Mouse (Mus musculus) forebrain, embryonic 14.5 days (tissue): ENCODE measurements at regions not wholly inside any gene's neighbourhood (a gene's known extent, or its start where the extent isn't known, plus 50 kb on each side); places are given as distances from the start of the nearest gene placed in this dataset.

Experiments
- ATAC-seq: fragments of 200-750 bp; cut with Nextera tagmentation; 2 replicates; pipeline ENCODE4 v1.8.0; 2017; ENCODE audit warnings: mild to moderate bottlenecking, moderate library complexity
- DNase-seq: peaks from one replicate; pipeline ENCODE4 v3.0.0-alpha.2; 2015; ENCODE audit warnings: low spot score
- H3K27ac ChIP-seq: fragments of 300-500 bp; sonication (generic); 2 replicates; pipeline ENCODE4 v1.5.1; 2014; ENCODE audit warnings: low read depth, mild to moderate bottlenecking, control low read depth, low read length, moderate library complexity
- H3K27me3 ChIP-seq: fragments of 300-500 bp; sonication (generic); replicated peaks from 2 replicates; pipeline ENCODE4 v1.6.1; 2014; ENCODE audit warnings: low read length, control low read depth, mixed read lengths; ENCODE audit not compliant: control insufficient read depth, insufficient read depth
- H3K36me3 ChIP-seq: fragments of 300-500 bp; sonication (generic); 2 replicates; pipeline ENCODE4 v1.6.1; 2014; ENCODE audit warnings: low read length, control low read depth; ENCODE audit not compliant: control insufficient read depth, insufficient read depth
- H3K4me1 ChIP-seq: fragments of 300-500 bp; sonication (generic); 2 replicates; pipeline ENCODE4 v1.6.1; 2014; ENCODE audit warnings: antibody characterized with exemption, low read length, control low read depth; ENCODE audit not compliant: control insufficient read depth, insufficient read depth
- H3K4me2 ChIP-seq: fragments of 300-500 bp; sonication (generic); 2 replicates; pipeline ENCODE4 v1.6.1; 2014; ENCODE audit warnings: mild to moderate bottlenecking, control low read depth, low read length
- H3K4me3 ChIP-seq: fragments of 300-500 bp; sonication (generic); 2 replicates; pipeline ENCODE4 v1.5.1; 2014; ENCODE audit warnings: low read depth, low read length, control low read depth
- H3K9ac ChIP-seq: fragments of 300-500 bp; sonication (generic); 2 replicates; pipeline ENCODE4 v1.6.1; 2014; ENCODE audit warnings: mild to moderate bottlenecking, low read length, control low read depth, moderate library complexity
- H3K9me3 ChIP-seq: fragments of 300-500 bp; sonication (generic); replicated peaks from 2 replicates; pipeline ENCODE4 v1.6.1; 2016; ENCODE audit warnings: low read length, control low read depth, mixed read lengths; ENCODE audit not compliant: control insufficient read depth
- WGBS: fragments of 180-500 bp; shearing (Covaris S2); extraction: QIAGEN DNeasy Blood & Tissue Kit; methylation state at CpG from one replicate; pipeline ENCODE4 v1.1.7; 2014; 5-methylcytosine and 5-hydroxymethylcytosine counted together

DNA sequence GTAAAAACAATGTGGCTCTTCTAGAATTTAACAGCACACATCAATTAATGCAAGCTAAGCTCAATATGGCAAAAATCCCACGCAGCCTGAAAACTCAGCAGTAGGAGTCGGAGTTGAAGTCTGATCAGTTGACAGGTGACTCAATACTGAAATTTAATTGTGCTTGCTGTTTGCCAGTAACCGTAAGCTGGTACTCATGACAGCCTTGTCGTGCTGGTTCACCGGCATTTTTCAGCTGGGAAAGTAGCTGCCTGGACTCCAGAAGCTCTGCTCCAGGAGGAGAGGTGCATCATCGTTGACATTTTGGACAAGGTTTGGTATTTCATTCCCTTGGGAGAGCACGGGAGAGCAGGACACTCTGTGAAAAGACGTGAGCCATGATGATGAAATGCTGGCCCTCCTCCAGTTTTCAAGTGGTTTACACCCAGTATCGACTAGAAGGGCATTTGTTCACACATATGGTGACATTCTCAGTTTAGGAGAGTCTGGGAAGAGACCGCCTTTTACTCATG is 372.1 kb upstream of the Actbl2 start:
- Histone ChIP-seq H3K9me3 (no peaks in the 10 kb centered on the region), H3K27me3 (no peaks in the 10 kb centered on the region), H3K4me3 (no peak overlapping the region), H3K4me2 (no peak overlapping the region), H3K4me1 (no peaks in the 10 kb centered on the region), H3K36me3 (no peaks in the 10 kb centered on the region), H3K9ac (no peak overlapping the region), H3K27ac (no peak overlapping the region)
- peak; percentile 52 for DNase-seq
- 68% methylated on average over 10 of the region's 10 CpGs for WGBS
- ATAC-seq: no peak

DNA sequence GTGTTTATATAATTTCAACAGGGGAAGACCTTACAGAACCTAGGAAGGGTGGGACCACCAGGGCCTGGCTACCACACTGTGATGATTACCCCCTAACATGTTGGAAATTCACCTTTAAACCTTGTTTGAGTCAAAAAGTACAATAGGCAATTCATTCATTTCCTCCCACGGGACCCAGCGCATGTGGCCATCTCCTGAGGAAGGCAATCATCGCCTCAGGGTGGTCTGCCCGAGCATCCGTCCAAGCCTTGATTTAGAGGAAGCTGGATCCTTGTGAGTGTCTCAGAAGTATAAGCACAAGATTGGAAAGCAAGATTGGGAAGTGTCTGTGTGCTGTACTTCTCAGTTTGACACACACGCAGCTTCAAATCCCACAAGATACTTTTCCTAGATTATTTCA is 360.9 kb upstream of the Actbl2 start:
- Histone ChIP-seq H3K27ac (no peak overlapping the region), H3K9me3 (no peaks in the 10 kb centered on the region), H3K4me1 (no peaks in the 10 kb centered on the region), H3K4me2 (no peak overlapping the region), H3K9ac (no peak overlapping the region), H3K27me3 (no peaks in the 10 kb centered on the region), H3K36me3 (no peaks in the 10 kb centered on the region), H3K4me3 (no peak overlapping the region)
- DNase-seq (no peak), ATAC-seq (no peak)
- 90% methylated on average over 6 of the region's 6 CpGs for WGBS

GRCm38 (mm10) chr13:110895349-110895748 is 359.5 kb upstream of the Actbl2 start:
- no peak for DNase-seq
- Histone ChIP-seq H3K4me2 (no peak overlapping the region), H3K36me3 (no peaks in the 10 kb centered on the region), H3K9me3 (no peaks in the 10 kb centered on the region), H3K27me3 (no peaks in the 10 kb centered on the region), H3K4me3 (no peak overlapping the region), H3K9ac (no peak overlapping the region), H3K4me1 (no peaks in the 10 kb centered on the region), H3K27ac (no peak overlapping the region)
- ATAC-seq: no peak
- WGBS: 91% methylated on average over 6 of the region's 6 CpGs

GRCm38 (mm10) chr13:110895900-110896299 is 358.9 kb upstream of the Actbl2 start:
- Histone ChIP-seq H3K4me2 (no peak overlapping the region), H3K4me3 (no peak overlapping the region), H3K9ac (no peak overlapping the region), H3K27ac (no peak overlapping the region), H3K36me3 (no peaks in the 10 kb centered on the region), H3K9me3 (no peaks in the 10 kb centered on the region), H3K27me3 (no peaks in the 10 kb centered on the region), H3K4me1 (no peaks in the 10 kb centered on the region)
- no peak for ATAC-seq
- 55% methylated on average over 8 of the region's 8 CpGs for WGBS
- DNase-seq: no peak

GRCm38 (mm10) chr13:110897621-110898020 is 357.2 kb upstream of the Actbl2 start:
- H3K36me3 ChIP-seq: no peaks in the 10 kb centered on the region
- no peaks in the 10 kb centered on the region for H3K9me3 ChIP-seq
- no peaks in the 10 kb centered on the region for H3K4me1 ChIP-seq
- no peaks in the 10 kb centered on the region for H3K27me3 ChIP-seq
- H3K4me2 ChIP-seq: no peak overlapping the region
- no peak overlapping the region for H3K4me3 ChIP-seq
- WGBS: 74% methylated on average over 4 of the region's 4 CpGs
- no peak overlapping the region for H3K27ac ChIP-seq
- no peak for DNase-seq
- ATAC-seq: no peak
- H3K9ac ChIP-seq: no peak overlapping the region

DNA sequence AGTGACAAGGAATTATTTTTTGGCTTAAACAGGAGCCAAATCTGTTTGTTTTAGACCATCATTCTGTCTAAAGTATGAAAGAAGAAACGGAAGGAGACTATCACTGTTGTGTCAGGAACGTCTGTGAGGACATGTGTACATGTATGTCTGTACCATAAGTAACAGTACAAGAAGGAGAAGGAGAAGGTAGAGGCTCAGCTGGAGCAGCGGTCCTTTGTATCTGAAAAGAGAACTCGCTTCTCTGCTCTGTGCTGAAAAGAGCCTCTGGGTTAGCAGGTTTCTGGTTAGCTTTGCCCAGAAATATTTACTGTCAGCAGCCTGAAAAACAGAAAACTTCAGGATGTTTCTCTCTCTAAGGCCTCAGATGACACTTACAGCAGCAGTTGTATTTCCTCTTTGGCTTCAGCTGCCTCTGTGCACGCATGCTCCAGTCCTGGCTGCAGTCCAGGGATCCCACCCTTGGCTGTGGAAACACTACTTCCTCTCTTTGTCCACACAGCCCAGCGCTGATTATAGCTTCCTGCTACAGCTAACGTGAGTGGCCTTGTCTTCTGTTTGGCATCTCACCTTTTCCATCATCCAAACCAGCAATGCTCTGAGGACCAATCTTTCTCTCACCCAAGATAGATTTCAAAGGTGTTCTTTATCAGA is 351.7 kb upstream of the Actbl2 start:
- 66% methylated on average over 7 of the region's 7 CpGs for WGBS

DNA sequence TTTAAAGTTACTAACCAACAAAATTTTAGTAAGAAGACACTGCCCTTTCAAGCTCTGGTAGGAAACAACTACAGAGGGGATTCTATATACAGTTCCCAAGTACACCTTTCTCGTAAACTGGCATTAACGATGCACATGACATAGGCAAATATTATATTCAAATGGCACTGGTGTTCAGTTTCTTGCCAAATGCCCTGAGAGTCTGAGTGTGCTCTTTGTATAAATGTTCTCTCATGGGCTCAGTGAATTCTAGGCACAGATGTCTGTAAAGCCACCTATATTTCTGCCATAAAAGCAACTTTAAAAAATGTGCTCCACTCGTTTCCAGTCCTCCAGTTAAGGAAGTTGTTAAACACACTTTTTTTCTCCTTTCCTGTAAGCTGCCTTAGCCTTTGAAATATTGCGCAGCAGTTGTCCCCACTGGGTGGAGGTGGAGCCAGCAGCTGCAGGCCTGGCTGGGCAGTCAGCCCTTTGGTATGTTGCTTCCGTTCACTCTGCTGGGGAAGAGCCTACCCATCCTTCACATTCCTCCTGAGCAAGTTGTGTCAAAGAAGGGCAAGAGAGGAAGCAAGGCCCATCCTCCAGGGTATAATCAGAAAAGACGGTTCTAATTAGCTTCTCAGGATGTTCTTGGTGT is 347.4 kb upstream of the Actbl2 start:
- DNase-seq (no peak), ATAC-seq (no peak)
- Histone ChIP-seq H3K27me3 (no peaks in the 10 kb centered on the region), H3K9ac (no peak overlapping the region), H3K36me3 (no peaks in the 10 kb centered on the region), H3K4me1 (no peaks in the 10 kb centered on the region), H3K27ac (no peak overlapping the region), H3K4me3 (no peak overlapping the region), H3K4me2 (no peak overlapping the region), H3K9me3 (no peaks in the 10 kb centered on the region)
- 66% methylated on average over 6 of the region's 6 CpGs for WGBS

More for the DNA sequence above, 351.7 kb upstream of the Actbl2 start:
- ATAC-seq (no peak), DNase-seq (peak; percentile 49)
- H3K36me3 ChIP-seq: no peaks in the 10 kb centered on the region
- no peaks in the 10 kb centered on the region for H3K4me1 ChIP-seq
- H3K9ac ChIP-seq: no peak overlapping the region
- H3K27me3 ChIP-seq: no peaks in the 10 kb centered on the region
- no peak overlapping the region for H3K4me2 ChIP-seq
- H3K4me3 ChIP-seq: no peak overlapping the region
- no peaks in the 10 kb centered on the region for H3K9me3 ChIP-seq
- no peak overlapping the region for H3K27ac ChIP-seq

DNA sequence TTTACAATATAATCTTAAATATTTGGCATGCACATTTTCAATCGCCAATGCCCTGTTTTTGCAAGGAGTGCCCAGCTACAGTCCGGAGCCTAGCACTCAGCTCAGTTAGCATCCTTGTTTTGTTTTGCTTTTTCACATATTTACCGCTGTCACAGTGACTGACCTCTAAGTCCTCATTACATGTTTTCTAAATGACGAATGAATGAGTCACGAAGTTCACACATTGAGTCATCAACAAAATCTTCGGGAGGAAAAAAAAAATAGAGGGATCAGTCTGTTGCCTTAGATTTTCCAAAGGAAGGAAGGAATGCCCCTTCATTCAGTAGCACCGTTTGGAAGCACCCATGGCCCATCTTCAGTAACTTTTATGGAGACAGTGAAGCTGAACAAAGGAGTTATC is 342.9 kb upstream of the Actbl2 start:
- H3K9ac ChIP-seq: no peak overlapping the region
- no peaks in the 10 kb centered on the region for H3K9me3 ChIP-seq
- no peak overlapping the region for H3K27ac ChIP-seq
- 89% methylated on average over 7 of the region's 7 CpGs for WGBS
- ATAC-seq (no peak), DNase-seq (no peak)
- no peak overlapping the region for H3K4me3 ChIP-seq
- no peaks in the 10 kb centered on the region for H3K4me1 ChIP-seq
- H3K36me3 ChIP-seq: no peaks in the 10 kb centered on the region
- no peaks in the 10 kb centered on the region for H3K27me3 ChIP-seq
- H3K4me2 ChIP-seq: no peak overlapping the region

DNA sequence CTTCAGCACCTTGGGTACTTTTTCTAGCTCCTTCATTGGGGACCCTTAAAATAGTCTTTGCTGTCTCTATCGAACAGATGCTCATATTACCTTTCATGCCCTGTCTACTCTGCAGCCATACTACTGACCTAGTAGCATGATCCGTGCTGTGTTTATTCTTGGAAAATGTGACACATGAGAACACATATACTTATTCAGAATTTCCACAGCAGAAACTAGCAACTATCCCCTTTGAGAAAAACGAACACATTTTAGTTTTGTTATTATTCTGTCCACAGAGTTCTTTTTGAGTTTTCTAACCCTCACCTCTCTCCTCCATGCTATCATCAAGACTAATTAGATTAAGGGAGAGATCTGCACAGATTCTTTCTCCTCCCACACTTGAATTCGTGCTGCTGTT is 341.6 kb upstream of the Actbl2 start:
- H3K27ac ChIP-seq: no peak overlapping the region
- 78% methylated on average over 4 of the region's 4 CpGs for WGBS

More for the DNA sequence above, 341.6 kb upstream of the Actbl2 start:
- Histone ChIP-seq H3K9me3 (no peaks in the 10 kb centered on the region), H3K4me2 (no peak overlapping the region), H3K36me3 (no peaks in the 10 kb centered on the region), H3K4me3 (no peak overlapping the region), H3K9ac (no peak overlapping the region), H3K4me1 (no peaks in the 10 kb centered on the region), H3K27me3 (no peaks in the 10 kb centered on the region)
- no peak for DNase-seq
- ATAC-seq: no peak
